Mouse (Mus musculus) hindbrain, embryonic 12.5 days (tissue): ENCODE data around the gene Gm5152. TPM values are rescaled to one million over a fixed set of nuclear protein-coding genes. Genes with fewer than 3 reads are reported as not detected.
"Not testable (repeated sequence)": the region's sequence is repeated elsewhere in the genome, so short reads cannot be mapped to it uniquely, and the experiment has no call there.

Experiments
- ATAC-seq: fragments of 200-750 bp; cut with Nextera tagmentation; 2 replicates; pipeline ENCODE4 v1.8.0; 2017; ENCODE audit warnings: moderate TSS enrichment; ENCODE audit not compliant: low FRiP score
- H3K27ac ChIP-seq: fragments of 300-500 bp; sonication (generic); 2 replicates; pipeline ENCODE4 v1.5.1; 2016; ENCODE audit warnings: mild to moderate bottlenecking
- H3K27me3 ChIP-seq: fragments of 300-500 bp; sonication (generic); 2 replicates; pipeline ENCODE4 v1.6.1; 2016; ENCODE audit warnings: mild to moderate bottlenecking
- H3K36me3 ChIP-seq: fragments of 300-500 bp; sonication (generic); 2 replicates; pipeline ENCODE4 v1.6.1; 2016; ENCODE audit warnings: mild to moderate bottlenecking
- H3K4me1 ChIP-seq: fragments of 300-500 bp; sonication (generic); 2 replicates; pipeline ENCODE4 v1.6.1; 2016
- H3K4me2 ChIP-seq: fragments of 300-500 bp; sonication (generic); replicated peaks from 2 replicates; pipeline ENCODE4 v1.6.1; 2016; ENCODE audit warnings: mild to moderate bottlenecking
- H3K4me3 ChIP-seq: fragments of 300-500 bp; sonication (generic); 2 replicates; pipeline ENCODE4 v1.5.1; 2016; ENCODE audit warnings: mild to moderate bottlenecking
- H3K9ac ChIP-seq: fragments of 300-500 bp; sonication (generic); 2 replicates; pipeline ENCODE4 v1.6.1; 2016; ENCODE audit warnings: mild to moderate bottlenecking, moderate library complexity
- H3K9me3 ChIP-seq: fragments of 300-500 bp; sonication (generic); replicated peaks from 2 replicates; pipeline ENCODE4 v1.6.1; 2016; ENCODE audit warnings: mild to moderate bottlenecking
- WGBS: fragments of 180-500 bp; shearing (Covaris S2); methylation state at CpG from one replicate; pipeline ENCODE4 v1.1.7; 2016; 5-methylcytosine and 5-hydroxymethylcytosine counted together
- polyA plus RNA-seq: library from polyadenylated mRNA; unstranded; fragments of >200 nt; fragmentation: Nextera tagmentation; extraction: Ambion mirVana; gene quantifications from 2 replicates; pipeline ENCODE4 v1.2.1, GENCODE M21; 2016

Gm5152 gene
- polyA plus RNA-seq = not detected in 2 replicates

GRCm38 (mm10) chr5:10246426-10246825 lies at the start of gene Gm5152:
TSS of gene Gm5152 (minus strand) at chr5:10246526.
- ATAC-seq, H3K9me3 ChIP-seq, H3K4me3 ChIP-seq, H3K4me1 ChIP-seq, H3K27ac ChIP-seq, H3K4me2 ChIP-seq, H3K27me3 ChIP-seq, H3K36me3 ChIP-seq, H3K9ac ChIP-seq: not testable (repeated sequence)
- WGBS = no CpG with 5 or more reads among the region's 1 CpGs

- not testable (repeated sequence) for H3K9me3 ChIP-seq, H3K4me1 ChIP-seq, H3K4me3 ChIP-seq, H3K36me3 ChIP-seq, H3K27ac ChIP-seq, H3K27me3 ChIP-seq, H3K4me2 ChIP-seq, H3K9ac ChIP-seq, ATAC-seq
- WGBS = 76% methylated on average over 1 of the region's 1 CpGs
Measured at GRCm38 (mm10) chr5:10254768-10255167, 8.4 kb upstream of the Gm5152 start.

DNA sequence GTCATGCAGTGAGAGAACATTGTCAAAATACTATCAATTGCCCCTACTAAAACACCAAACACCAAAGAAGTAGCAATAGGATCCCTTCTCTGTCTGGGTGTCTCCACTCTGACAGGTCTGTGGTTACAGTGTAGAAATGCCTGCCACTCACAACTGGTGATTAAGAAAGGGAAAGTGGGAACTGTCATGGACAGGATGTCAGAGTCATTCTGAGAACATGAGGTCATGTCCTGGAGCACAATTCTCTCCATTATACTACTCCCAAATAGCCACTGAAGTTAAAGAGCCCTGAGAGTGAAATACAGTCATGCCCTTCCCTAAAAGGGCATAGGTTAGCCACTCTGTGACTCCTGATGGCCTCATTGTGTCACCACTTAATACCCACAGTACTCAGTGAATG lies 556 bp downstream of the Gm5152 start:
- H3K27me3 ChIP-seq, H3K27ac ChIP-seq, H3K9me3 ChIP-seq, H3K4me2 ChIP-seq, H3K36me3 ChIP-seq, H3K4me3 ChIP-seq, H3K4me1 ChIP-seq, ATAC-seq, H3K9ac ChIP-seq: not testable (repeated sequence)

GRCm38 (mm10) chr5:10240436-10240835 lies 5.9 kb downstream of the Gm5152 start:
- H3K27me3 ChIP-seq, H3K9me3 ChIP-seq: not testable (repeated sequence)
- 82% methylated on average over 3 of the region's 3 CpGs for WGBS

GRCm38 (mm10) chr5:10220317-10220716 lies 26.0 kb downstream of the Gm5152 start:
- Histone ChIP-seq H3K9me3 (no peaks in the 10 kb centered on the region), H3K4me2 (no peak overlapping the region), H3K36me3 (no peaks in the 10 kb centered on the region), H3K9ac (no peak overlapping the region), H3K4me1 (no peaks in the 10 kb centered on the region), H3K4me3 (no peak overlapping the region), H3K27me3 (no peaks in the 10 kb centered on the region), H3K27ac (no peak overlapping the region)
- ATAC-seq = no peak

More at GRCm38 (mm10) chr5:10240436-10240835, 5.9 kb downstream of the Gm5152 start:
- not testable (repeated sequence) for H3K4me2 ChIP-seq, H3K4me1 ChIP-seq, H3K27ac ChIP-seq, H3K4me3 ChIP-seq, H3K36me3 ChIP-seq, ATAC-seq, H3K9ac ChIP-seq

GRCm38 (mm10) chr5:10203067-10203466 lies 43.3 kb downstream of the Gm5152 start:
- 95% methylated on average over 1 of the region's 1 CpGs for WGBS
- H3K4me2 ChIP-seq = no peak overlapping the region
- H3K9me3 ChIP-seq = no peaks in the 10 kb centered on the region
- H3K36me3 ChIP-seq = no peaks in the 10 kb centered on the region
- H3K9ac ChIP-seq = no peak overlapping the region
- ATAC-seq = no peak
- H3K27me3 ChIP-seq = no peaks in the 10 kb centered on the region
- no peaks in the 10 kb centered on the region for H3K4me1 ChIP-seq
- no peak overlapping the region for H3K27ac ChIP-seq
- H3K4me3 ChIP-seq = no peak overlapping the region

DNA sequence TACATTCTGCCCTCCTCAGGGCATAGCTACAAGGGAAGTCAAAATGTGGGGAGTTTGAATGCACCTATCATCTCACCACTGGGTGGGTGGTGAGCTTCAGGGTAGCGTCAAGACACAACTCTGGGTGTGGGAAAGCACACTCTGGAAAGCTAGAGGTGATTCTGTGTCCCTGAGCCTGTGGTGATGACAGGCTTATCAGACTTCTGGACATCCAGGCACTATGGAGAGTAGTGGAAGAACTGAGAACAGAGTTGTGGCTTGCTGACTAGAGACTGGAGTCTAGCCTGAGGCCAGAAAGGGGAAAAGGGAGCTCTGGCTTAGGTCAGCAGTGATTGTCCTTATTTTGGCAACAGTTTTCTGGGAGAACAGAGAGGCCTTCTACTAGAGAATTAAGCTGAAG lies 49.4 kb downstream of the Gm5152 start:
- no peaks in the 10 kb centered on the region for H3K9me3 ChIP-seq
- H3K9ac ChIP-seq = no peak overlapping the region
- no peaks in the 10 kb centered on the region for H3K27me3 ChIP-seq
- H3K4me2 ChIP-seq = no peak overlapping the region
- WGBS = 84% methylated on average over 1 of the region's 1 CpGs
- H3K4me3 ChIP-seq = no peak overlapping the region
- no peaks in the 10 kb centered on the region for H3K4me1 ChIP-seq
- H3K27ac ChIP-seq = no peak overlapping the region
- H3K36me3 ChIP-seq = no peaks in the 10 kb centered on the region
- no peak for ATAC-seq
